Mouse (Mus musculus): ENCODE measurements at regions not wholly inside any gene's neighbourhood (a gene's known extent, or its start where the extent isn't known, plus 50 kb on each side); places are given as distances from the start of the nearest gene placed in this dataset.

- H3K36me3 ChIP-seq (ENCODE audit: control insufficient read depth, insufficient read depth, low read length), result no peaks in the 10 kb centered on the region
Measured at GRCm38 (mm10) chr7:73594492-73595139, 53.0 kb upstream of the Chd2 start.

DNA sequence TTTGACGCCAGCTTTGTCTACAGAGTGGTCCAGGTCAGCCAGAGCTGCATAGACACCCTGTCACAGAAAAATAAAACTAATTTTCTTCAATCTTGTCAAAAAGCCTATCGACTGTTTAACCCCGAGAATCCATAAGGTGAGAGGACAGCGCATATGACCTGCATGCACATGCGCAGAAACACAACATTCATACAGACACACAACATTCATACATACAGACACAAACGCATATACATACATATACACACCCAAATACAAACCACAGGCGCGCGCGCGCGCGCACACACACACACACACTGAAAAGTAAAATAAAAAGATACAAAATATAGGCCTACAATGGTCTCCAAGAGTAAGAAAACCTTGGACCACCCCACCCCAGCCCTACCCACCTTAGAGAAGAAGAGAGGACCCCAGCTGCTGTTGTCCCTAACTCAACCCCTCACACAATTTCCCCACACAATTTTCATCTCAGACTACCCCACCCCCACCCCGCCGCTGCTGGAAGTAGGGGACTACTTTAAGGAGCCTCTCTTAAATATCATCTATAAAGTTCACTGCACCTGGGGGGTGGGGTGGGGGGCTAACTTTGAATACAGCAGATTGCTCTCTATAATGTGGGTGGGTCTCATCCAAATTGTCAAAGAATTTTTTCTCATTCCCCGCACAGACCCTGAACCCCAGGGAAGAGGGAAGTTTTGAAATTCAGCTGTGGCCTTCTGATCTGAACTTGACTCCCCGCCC lies 52.2 kb upstream of the Chd2 start:
- Histone ChIP-seq H3K4me3 (ENCODE audit: low read depth, low read length) (no peak overlapping the region), H3K4me2 (replicated peaks; ENCODE audit: low read depth, low read length) (peak overlapping the region; percentile 2), H3K27me3 (ENCODE audit: control insufficient read depth, insufficient read depth, low read length) (no peaks in the 10 kb centered on the region), H3K9me3 (ENCODE audit: control insufficient read depth, low read depth, low read length) (no peaks in the 10 kb centered on the region), H3K9ac (replicated peaks; ENCODE audit: low read depth, low read length) (no peak overlapping the region), H3K4me1 (ENCODE audit: control insufficient read depth, insufficient read depth, low read length) (peaks cover 31% of the 10 kb centered on the region), H3K27ac (ENCODE audit: low read length) (peak overlapping the region; percentile 66), H3K36me3 (ENCODE audit: control insufficient read depth, insufficient read depth, low read length) (no peaks in the 10 kb centered on the region)
- ATAC-seq (ENCODE audit: insufficient number of reproducible peaks, insufficient read depth, low FRiP score, low read depth), result no peak
- WGBS, result 71% methylated on average over 17 of the region's 17 CpGs

More at GRCm38 (mm10) chr7:73594492-73595139, 53.0 kb upstream of the Chd2 start:
- H3K9ac ChIP-seq (replicated peaks; ENCODE audit: low read depth, low read length), result 0 out of 2 replicates have a peak overlapping the region, but pooled peaks have one; percentile 15
- ATAC-seq (ENCODE audit: insufficient number of reproducible peaks, insufficient read depth, low FRiP score, low read depth), result no peak
- H3K4me3 ChIP-seq (ENCODE audit: low read depth, low read length), result peak overlapping the region; percentile 27
- no peaks in the 10 kb centered on the region for H3K27me3 ChIP-seq (ENCODE audit: control insufficient read depth, insufficient read depth, low read length)
- H3K4me2 ChIP-seq (replicated peaks; ENCODE audit: low read depth, low read length), result peak overlapping the region; percentile 48
- H3K9me3 ChIP-seq (ENCODE audit: control insufficient read depth, low read depth, low read length), result peaks cover under 1% of the 10 kb centered on the region; the same call in 1 of the 2 replicates
- under 1% methylated on average over 14 of the region's 14 CpGs for WGBS
- peaks cover 27% of the 10 kb centered on the region for H3K4me1 ChIP-seq (ENCODE audit: control insufficient read depth, insufficient read depth, low read length)
- peak overlapping the region; percentile 94 for H3K27ac ChIP-seq (ENCODE audit: low read length)

DNA sequence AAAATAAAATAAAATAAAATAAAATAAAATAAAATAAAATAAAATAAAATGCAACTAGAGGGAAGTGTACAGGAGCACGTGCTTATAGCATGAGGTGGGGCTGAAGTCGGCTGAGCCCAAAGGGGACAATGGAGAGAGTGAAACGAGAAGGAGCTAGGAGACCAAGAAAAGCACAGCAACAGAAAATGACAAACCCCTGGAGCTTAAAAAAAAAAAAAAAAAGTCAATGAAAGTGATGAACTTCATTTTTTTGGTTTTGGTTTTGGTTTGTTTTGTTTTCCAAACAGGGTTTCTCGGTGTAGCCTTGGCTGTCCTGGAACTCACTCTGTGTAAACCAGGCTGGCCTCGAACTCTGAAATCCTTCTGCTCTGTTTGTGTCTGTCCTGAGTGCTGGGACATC lies 51.2 kb upstream of the Chd2 start:
- ATAC-seq (ENCODE audit: insufficient number of reproducible peaks, insufficient read depth, low FRiP score, low read depth), result no peak
- H3K36me3 ChIP-seq (ENCODE audit: control insufficient read depth, insufficient read depth, low read length), result no peaks in the 10 kb centered on the region

More for the DNA sequence above, 51.2 kb upstream of the Chd2 start:
- Histone ChIP-seq H3K9me3 (ENCODE audit: control insufficient read depth, low read depth, low read length) (no peaks in the 10 kb centered on the region), H3K4me2 (replicated peaks; ENCODE audit: low read depth, low read length) (no peak overlapping the region), H3K4me1 (ENCODE audit: control insufficient read depth, insufficient read depth, low read length) (peaks cover 33% of the 10 kb centered on the region), H3K4me3 (ENCODE audit: low read depth, low read length) (no peak overlapping the region), H3K9ac (replicated peaks; ENCODE audit: low read depth, low read length) (no peak overlapping the region), H3K27ac (ENCODE audit: low read length) (no peak overlapping the region), H3K27me3 (ENCODE audit: control insufficient read depth, insufficient read depth, low read length) (no peaks in the 10 kb centered on the region)
- 94% methylated on average over 5 of the region's 5 CpGs for WGBS

All from stomach, embryonic 14.5 days (tissue).